Mouse (Mus musculus): ENCODE measurements around the gene Pdgfra. TPM values are rescaled to one million over a fixed set of nuclear protein-coding genes. Genes with fewer than 3 reads are reported as not detected.

Gene Pdgfra
- polyA plus RNA-seq, 1 experiment from 2014 or later: 137 TPM

GRCm38 (mm10) chr5:75221610-75222009, 69.5 kb downstream of the Pdgfra start:
- H3K9me3 ChIP-seq: no peaks in the 10 kb centered on the region
- no peaks in the 10 kb centered on the region; the same call in 1 of the 2 replicates for H3K4me1 ChIP-seq
- H3K4me2 ChIP-seq (replicated peaks): no peak overlapping the region
- no peak overlapping the region for H3K9ac ChIP-seq
- H3K27ac ChIP-seq: no peak overlapping the region
- H3K27me3 ChIP-seq: no peaks in the 10 kb centered on the region
- no peak overlapping the region for H3K4me3 ChIP-seq
- ATAC-seq (ENCODE audit: low FRiP score, low read depth): no peak
- WGBS: 81% methylated on average over 10 of the region's 10 CpGs
- no peaks in the 10 kb centered on the region for H3K36me3 ChIP-seq

GRCm38 (mm10) chr5:75222491-75223265, 70.6 kb downstream of the Pdgfra start:
- H3K27ac ChIP-seq: no peak overlapping the region
- H3K4me1 ChIP-seq: no peaks in the 10 kb centered on the region; the same call in 1 of the 2 replicates
- no peaks in the 10 kb centered on the region for H3K9me3 ChIP-seq
- H3K27me3 ChIP-seq: no peaks in the 10 kb centered on the region
- H3K36me3 ChIP-seq: no peaks in the 10 kb centered on the region
- ATAC-seq (ENCODE audit: low FRiP score, low read depth): no peak
- no peak overlapping the region for H3K9ac ChIP-seq
- H3K4me3 ChIP-seq: no peak overlapping the region
- no peak overlapping the region for H3K4me2 ChIP-seq (replicated peaks)
- 68% methylated on average over 10 of the region's 10 CpGs for WGBS

DNA sequence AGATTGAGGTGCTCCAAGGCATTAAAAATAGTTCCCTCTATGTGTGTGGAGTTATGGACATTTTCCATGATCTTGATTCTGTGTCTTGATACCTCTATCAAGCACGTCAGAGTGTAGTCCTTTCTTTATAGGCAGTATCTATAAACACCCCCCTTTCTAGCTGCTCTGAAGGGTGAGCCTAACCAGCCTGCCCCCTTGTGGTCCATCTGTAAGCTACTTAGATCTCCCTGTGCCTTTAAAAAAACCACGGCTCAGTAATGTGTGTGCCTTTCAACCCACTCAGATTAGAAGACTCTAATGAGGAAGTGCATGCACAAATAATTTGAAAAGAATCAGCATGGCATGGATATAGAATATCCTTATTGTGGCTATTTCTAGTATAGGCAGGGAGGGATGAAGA, 86.3 kb downstream of the Pdgfra start:
- no peak overlapping the region for H3K4me2 ChIP-seq (replicated peaks)
- H3K27me3 ChIP-seq: no peaks in the 10 kb centered on the region
- H3K4me1 ChIP-seq: no peaks in the 10 kb centered on the region
- H3K9ac ChIP-seq: no peak overlapping the region
- 41% methylated on average over 2 of the region's 2 CpGs for WGBS
- no peak overlapping the region for H3K27ac ChIP-seq
- H3K36me3 ChIP-seq: no peaks in the 10 kb centered on the region
- H3K9me3 ChIP-seq: no peaks in the 10 kb centered on the region
- no peak for ATAC-seq (ENCODE audit: low FRiP score, low read depth)
- no peak overlapping the region for H3K4me3 ChIP-seq

DNA sequence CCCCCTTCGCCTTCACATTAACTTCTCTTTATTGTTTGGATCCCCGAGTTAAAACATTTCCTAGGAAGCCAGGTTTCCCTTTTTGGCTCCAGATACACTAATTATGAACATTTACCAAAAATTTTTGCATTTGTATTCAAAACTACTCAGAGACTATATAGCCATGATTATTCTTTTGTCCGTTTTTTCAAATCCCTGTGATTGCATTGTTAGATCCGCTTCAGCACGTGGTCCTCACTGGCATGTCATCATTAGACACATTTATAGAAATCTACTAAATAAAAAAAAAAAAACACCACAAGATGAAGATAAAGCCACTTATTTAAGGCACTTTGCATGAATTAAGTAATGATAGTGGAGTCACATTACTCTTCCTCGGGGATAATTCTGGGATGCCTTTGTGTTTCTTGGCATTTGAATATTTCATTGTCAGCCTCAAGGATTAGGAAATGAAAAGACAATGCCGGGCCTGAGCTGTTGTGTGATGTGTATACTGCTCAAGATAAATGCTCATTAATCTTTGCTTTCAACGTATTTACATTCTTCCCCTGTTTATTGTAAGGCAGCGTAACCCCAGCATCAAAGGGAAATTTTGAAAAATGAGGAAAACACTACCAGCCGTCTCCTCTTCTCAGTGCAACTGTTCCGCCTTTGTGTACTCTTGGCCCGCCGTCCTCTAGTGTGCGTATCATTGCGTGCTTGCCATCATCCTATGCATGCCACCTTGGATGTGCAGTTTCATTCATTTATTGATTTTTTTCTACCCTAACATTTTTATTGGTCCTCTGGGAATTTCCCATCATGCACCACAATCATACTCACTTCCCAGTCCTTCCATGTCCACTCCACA, 87.1 kb downstream of the Pdgfra start:
- no peaks in the 10 kb centered on the region for H3K4me1 ChIP-seq
- H3K9ac ChIP-seq: no peak overlapping the region
- no peaks in the 10 kb centered on the region for H3K9me3 ChIP-seq
- no peaks in the 10 kb centered on the region for H3K27me3 ChIP-seq
- no peak overlapping the region for H3K4me3 ChIP-seq
- no peaks in the 10 kb centered on the region for H3K36me3 ChIP-seq
- ATAC-seq (ENCODE audit: low FRiP score, low read depth): no peak
- H3K4me2 ChIP-seq (replicated peaks): no peak overlapping the region
- WGBS: 90% methylated on average over 15 of the region's 15 CpGs
- H3K27ac ChIP-seq: no peak overlapping the region

DNA sequence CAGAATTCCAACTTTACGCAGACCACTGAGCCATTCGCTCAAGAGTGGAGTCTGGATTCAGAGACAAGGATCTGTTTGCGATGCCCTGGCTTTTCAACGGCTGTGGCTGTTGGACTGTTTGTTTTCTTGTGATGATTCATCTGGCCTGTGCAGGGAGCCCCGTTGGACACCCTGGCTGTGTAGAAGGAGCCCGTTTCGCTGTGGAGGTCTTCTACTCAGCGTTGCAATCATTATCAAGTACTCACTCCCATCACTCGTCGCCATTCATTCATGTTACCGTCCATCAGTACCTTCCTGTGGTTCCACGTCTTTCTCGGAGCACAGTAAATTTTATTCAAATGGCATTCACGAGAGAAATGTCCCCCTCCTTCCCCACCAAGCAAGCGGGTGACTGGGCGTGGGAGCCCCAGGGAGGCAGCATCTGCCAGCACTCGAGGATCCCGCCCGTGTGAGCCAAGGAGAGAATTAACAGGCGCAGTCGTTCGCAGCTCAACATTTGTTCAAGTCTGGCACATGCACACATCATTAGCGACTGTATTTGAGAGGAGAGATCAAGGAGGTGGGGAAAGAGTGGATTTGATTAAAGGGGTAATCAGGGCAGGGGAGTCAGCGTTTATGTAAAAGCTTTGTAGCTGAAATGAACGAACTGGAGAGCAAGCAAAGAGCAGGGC, 95.1 kb downstream of the Pdgfra start:
- no peak for ATAC-seq (ENCODE audit: low FRiP score, low read depth)
- no peaks in the 10 kb centered on the region for H3K9me3 ChIP-seq
- peak overlapping the region; percentile 42 for H3K4me2 ChIP-seq (replicated peaks)
- no peak overlapping the region for H3K9ac ChIP-seq
- 36% methylated on average over 25 of the region's 25 CpGs for WGBS
- no peak overlapping the region for H3K27ac ChIP-seq
- H3K4me3 ChIP-seq: no peak overlapping the region
- H3K4me1 ChIP-seq: peaks cover 9% of the 10 kb centered on the region
- no peaks in the 10 kb centered on the region for H3K27me3 ChIP-seq
- no peaks in the 10 kb centered on the region for H3K36me3 ChIP-seq

Small RNA genes lying within 50 kb of the gene (microRNA-seq; reads per million reads assigned to microRNA genes)
- 2.4 reads per million, percentile 8 among the genes with 10 or more reads in this experiment for gene Mir7025

Other genes with a start within 250 kb of the Pdgfra start
- 30.5 and 35.2 TPM in 2 replicates for gene Chic2, start 107.5 kb upstream of the Pdgfra start, polyA plus RNA-seq (2015; fragmentation: Nextera tagmentation; extraction: Ambion mirVana)
- not detected in 2 replicates for gene Gsx2, start 76.7 kb upstream of the Pdgfra start, polyA plus RNA-seq (2015; fragmentation: Nextera tagmentation; extraction: Ambion mirVana)